8 mouse cellular contexts compared by ENCODE assay signal in the genomic region with DNA sequence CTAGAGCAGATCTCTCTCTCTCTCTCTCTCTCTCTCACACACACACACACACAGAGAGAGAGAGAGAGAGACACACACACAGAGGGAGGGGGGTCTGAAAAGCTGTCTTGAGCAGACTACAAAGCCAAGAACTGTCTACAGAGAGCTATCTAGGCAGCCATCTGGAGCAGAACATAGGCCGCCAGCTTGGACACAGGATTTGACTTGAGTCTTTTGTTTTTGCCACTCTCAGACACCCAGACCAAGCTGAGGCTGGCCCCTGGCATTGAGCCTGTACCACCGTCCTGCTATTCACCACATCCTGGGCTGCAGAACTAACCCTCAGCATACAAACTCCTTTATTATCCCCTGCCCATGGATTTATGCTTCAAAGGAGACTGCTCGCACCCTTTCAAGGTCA. TPM values are rescaled to one million over a fixed set of nuclear protein-coding genes. Genes with fewer than 3 reads are reported as not detected.
DNase-seq lines count a peak whose midpoint lies in the region; ATAC-seq and TF ChIP-seq lines count a peak whose summit lies in the region.

No protein-coding gene starts in this region.

- H3K9me3 ChIP-seq in neural tube, embryonic 13.5 days = no peaks in the 10 kb centered on the region
- H3K9me3 ChIP-seq in hindbrain, postnatal 0 days (ENCODE audit: low read length) = no peaks in the 10 kb centered on the region
- H3K9me3 ChIP-seq in stomach, postnatal 0 days (ENCODE audit: control insufficient read depth, low read length) = no peaks in the 10 kb centered on the region

- no peak overlapping the region for H3K4me3 ChIP-seq in neural tube, embryonic 13.5 days
- no peak overlapping the region for H3K4me3 ChIP-seq in hindbrain, postnatal 0 days (ENCODE audit: low read length)
- H3K4me3 ChIP-seq in stomach, postnatal 0 days (ENCODE audit: low read depth, low read length) = no peak overlapping the region

- H3K4me1 ChIP-seq in neural tube, embryonic 13.5 days (replicated peaks) = peaks cover 12% of the 10 kb centered on the region
- no peaks in the 10 kb centered on the region for H3K4me1 ChIP-seq in hindbrain, postnatal 0 days (ENCODE audit: insufficient read depth, low read length)
- H3K4me1 ChIP-seq in stomach, postnatal 0 days (replicated peaks; ENCODE audit: control insufficient read depth, insufficient read depth) = 0 out of 2 replicates have a peak, but pooled peaks cover 3% of the 10 kb centered on the region

- no peak for TF ChIP-seq EP300 in stomach, postnatal 0 days (optimal IDR thresholded peaks at IDR 0.05)

- H3K36me3 ChIP-seq in neural tube, embryonic 13.5 days = peaks cover 29% of the 10 kb centered on the region
- H3K36me3 ChIP-seq in hindbrain, postnatal 0 days (ENCODE audit: insufficient read depth, low read length) = peaks cover 22% of the 10 kb centered on the region; the same call in 1 of the 2 replicates
- no peaks in the 10 kb centered on the region for H3K36me3 ChIP-seq in stomach, postnatal 0 days (ENCODE audit: control insufficient read depth, insufficient read depth, low read length)

- ATAC-seq in frontal cortex, adult (ENCODE audit: low TSS enrichment) = peak; percentile 28
- ATAC-seq in neural tube, embryonic 13.5 days (ENCODE audit: low read depth) = peak; percentile 36; the same call in 1 of the 2 replicates
- ATAC-seq in hindbrain, postnatal 0 days = peak; percentile 92
- ATAC-seq in stomach, postnatal 0 days (ENCODE audit: low FRiP score, low TSS enrichment) = no peak

- H3K4me2 ChIP-seq in neural tube, embryonic 13.5 days = no peak overlapping the region
- H3K4me2 ChIP-seq in hindbrain, postnatal 0 days (ENCODE audit: low read depth, low read length) = no peak overlapping the region
- no peak overlapping the region for H3K4me2 ChIP-seq in stomach, postnatal 0 days (replicated peaks; ENCODE audit: low read depth)

- H3K27ac ChIP-seq in neural tube, embryonic 13.5 days (replicated peaks) = 0 out of 2 replicates have a peak overlapping the region, but pooled peaks have one; percentile 14
- H3K27ac ChIP-seq in hindbrain, postnatal 0 days = peak overlapping the region; percentile 67
- H3K27ac ChIP-seq in stomach, postnatal 0 days (replicated peaks) = peak overlapping the region; percentile 45

- 42% methylated on average over 3 of the region's 3 CpGs for WGBS in neural tube, embryonic 13.5 days
- 28% methylated on average over 3 of the region's 3 CpGs for WGBS in hindbrain, postnatal 0 days
- 57% methylated on average over 3 of the region's 3 CpGs for WGBS in stomach, postnatal 0 days

- no peak for DNase-seq in frontal cortex, postnatal 10 days (ENCODE audit: low spot score in 2 of 2)
- DNase-seq in neural tube, embryonic 10.5 days (ENCODE audit: extremely low spot score, low spot score) = no peak
- peak; percentile 74 for DNase-seq in hindbrain, postnatal 0 days (ENCODE audit: low spot score)
- no peak for DNase-seq in stomach, postnatal 0 days (ENCODE audit: low spot score)
- DNase-seq in urinary bladder, postnatal 36 days (ENCODE audit: low spot score in 2 of 2) = no peak
- no peak for DNase-seq in adrenal gland, postnatal 14 days

- H3K27me3 ChIP-seq in neural tube, embryonic 13.5 days = no peaks in the 10 kb centered on the region
- no peaks in the 10 kb centered on the region for H3K27me3 ChIP-seq in hindbrain, postnatal 0 days (ENCODE audit: insufficient read depth, low read length)
- H3K27me3 ChIP-seq in stomach, postnatal 0 days (ENCODE audit: control insufficient read depth, insufficient read depth, low read length) = no peaks in the 10 kb centered on the region

- TF ChIP-seq CTCF in hindbrain, postnatal 0 days (IDR thresholded peaks at IDR 0.05; ENCODE audit: low read depth) = no peak
- TF ChIP-seq CTCF in stomach, postnatal 0 days (IDR thresholded peaks at IDR 0.05; ENCODE audit: low read depth) = no peak

- H3K9ac ChIP-seq in neural tube, embryonic 13.5 days = no peak overlapping the region
- H3K9ac ChIP-seq in hindbrain, postnatal 0 days (replicated peaks; ENCODE audit: low read length) = no peak overlapping the region
- no peak overlapping the region for H3K9ac ChIP-seq in stomach, postnatal 0 days (ENCODE audit: low read length)

RNA-seq across cellular contexts. Expression of gene Lgmn, which starts 20.1 kb away (rescaled TPM):
- polyA plus RNA-seq in neural tube, embryonic 13.5 days (2015; fragmentation: Nextera tagmentation; extraction: Ambion mirVana) = 89.2 and 92.1 TPM in 2 replicates
- 148 TPM in 2 replicates for total RNA-seq in hindbrain, postnatal 0 days (2014; rRNA removed)
- 166 and 179 TPM in 2 replicates for polyA plus RNA-seq in hindbrain, postnatal 0 days (2015; fragmentation: Nextera tagmentation; extraction: Ambion mirVana)
- polyA plus RNA-seq in stomach, postnatal 0 days (2015; fragmentation: Nextera tagmentation; extraction: Ambion mirVana) = 75.1 and 77.1 TPM in 2 replicates
- total RNA-seq in adrenal gland, postnatal 14 days (2021) = 86.7 and 90.6 TPM in 2 replicates

RNA-seq across cellular contexts. Expression of gene Golga5, which starts 49.4 kb away (rescaled TPM):
- 29.5 and 32.3 TPM in 2 replicates for polyA plus RNA-seq in neural tube, embryonic 13.5 days (2015; fragmentation: Nextera tagmentation; extraction: Ambion mirVana)
- total RNA-seq in hindbrain, postnatal 0 days (2014; rRNA removed) = 23.2 and 24.7 TPM in 2 replicates
- 24.3 and 25.0 TPM in 2 replicates for polyA plus RNA-seq in hindbrain, postnatal 0 days (2015; fragmentation: Nextera tagmentation; extraction: Ambion mirVana)
- 29.3 and 30.3 TPM in 2 replicates for polyA plus RNA-seq in stomach, postnatal 0 days (2015; fragmentation: Nextera tagmentation; extraction: Ambion mirVana)
- total RNA-seq in adrenal gland, postnatal 14 days (2021) = 35.0 and 41.2 TPM in 2 replicates

Comparison
In these comparisons a context has a peak if more than half of its experiments do, and no peak if none do; other contexts are left out.
1. H3K27ac ChIP-seq: peak in every context shown above with its lines; median percentile 67 in hindbrain, postnatal 0 days; 45 in stomach, postnatal 0 days; 14 in neural tube, embryonic 13.5 days.